Mouse (Mus musculus) heart, postnatal 14 days (tissue): ENCODE data around the gene Wipf3. TPM values are rescaled to one million over a fixed set of nuclear protein-coding genes. Genes with fewer than 3 reads are reported as not detected.

Experiments used
- DNase-seq, 2 experiments: peaks; one replicate each; pipeline ENCODE4 v3.0.0; 2021 to 2022
- intact Hi-C: fragments of 180-260 bp; cut with DNase I; formaldehyde crosslinking; loops from one replicate; pipeline ENCODE4 v1.15.1; 2025
- total RNA-seq, 2 experiments: library from RNA; stranded (reverse); gene quantifications; 2 replicates each; pipeline ENCODE4 v1.2.3; 2021

Wipf3 gene
- total RNA-seq, 2 experiments from 2014 or later, result 20.9 to 25.7 TPM

- intact Hi-C loops, result no loop called here
- DNase-seq, result no peak
These were observed 42.5 kb downstream of the Wipf3 start for GRCm38 (mm10) chr6:54471866-54472265.

- DNase-seq, result peak; percentile 41 to 68
- intact Hi-C loops, result no loop called here
These were observed 43.7 kb downstream of the Wipf3 start for GRCm38 (mm10) chr6:54472846-54473715.

DNA sequence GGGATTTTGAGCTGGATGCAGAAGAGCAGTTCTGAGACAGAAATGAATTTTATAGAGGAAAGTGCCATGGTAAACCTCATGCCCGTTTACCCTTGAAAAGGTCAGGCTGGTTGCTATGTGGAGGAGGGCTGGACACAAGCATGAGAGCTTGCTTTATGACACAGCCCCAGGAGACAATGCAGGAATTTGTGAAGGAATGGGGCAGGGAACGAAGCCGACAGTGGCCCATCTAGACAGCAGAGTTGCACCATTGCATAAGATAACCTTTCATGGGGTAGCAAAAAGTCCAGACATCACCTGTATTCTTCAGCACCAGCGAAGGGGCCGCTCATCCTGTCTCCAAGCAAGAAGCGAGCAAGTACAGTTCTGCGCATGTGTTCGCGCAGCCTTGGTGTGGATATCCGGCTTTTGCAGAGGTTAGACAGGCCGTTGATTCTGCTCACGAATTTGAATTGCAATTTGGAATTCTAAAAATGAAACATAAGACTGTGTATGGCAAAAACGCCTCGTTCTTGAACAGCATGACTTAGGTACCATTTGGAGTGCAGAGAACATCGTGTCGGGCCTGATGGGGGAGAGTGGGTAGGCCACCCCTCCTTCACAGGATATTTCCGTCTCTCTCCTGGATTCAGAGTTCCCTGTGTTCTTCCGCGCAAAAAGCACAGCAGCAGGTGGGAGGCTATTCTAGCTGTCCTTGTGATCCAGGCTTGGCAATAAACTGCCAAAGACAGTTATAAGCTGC, 46.7 kb downstream of the Wipf3 start:
- intact Hi-C loops, result no loop called here
- DNase-seq, result no peak

- intact Hi-C loops, result loop anchor here (1.0 kb wide), 1 partner anchor 85 kb away; no protein-coding TSS in a partner anchor
- peak in 1 of 2 experiments; percentile 34 for DNase-seq
These were observed 49.4 kb downstream of the Wipf3 start for GRCm38 (mm10) chr6:54478646-54479324.

DNA sequence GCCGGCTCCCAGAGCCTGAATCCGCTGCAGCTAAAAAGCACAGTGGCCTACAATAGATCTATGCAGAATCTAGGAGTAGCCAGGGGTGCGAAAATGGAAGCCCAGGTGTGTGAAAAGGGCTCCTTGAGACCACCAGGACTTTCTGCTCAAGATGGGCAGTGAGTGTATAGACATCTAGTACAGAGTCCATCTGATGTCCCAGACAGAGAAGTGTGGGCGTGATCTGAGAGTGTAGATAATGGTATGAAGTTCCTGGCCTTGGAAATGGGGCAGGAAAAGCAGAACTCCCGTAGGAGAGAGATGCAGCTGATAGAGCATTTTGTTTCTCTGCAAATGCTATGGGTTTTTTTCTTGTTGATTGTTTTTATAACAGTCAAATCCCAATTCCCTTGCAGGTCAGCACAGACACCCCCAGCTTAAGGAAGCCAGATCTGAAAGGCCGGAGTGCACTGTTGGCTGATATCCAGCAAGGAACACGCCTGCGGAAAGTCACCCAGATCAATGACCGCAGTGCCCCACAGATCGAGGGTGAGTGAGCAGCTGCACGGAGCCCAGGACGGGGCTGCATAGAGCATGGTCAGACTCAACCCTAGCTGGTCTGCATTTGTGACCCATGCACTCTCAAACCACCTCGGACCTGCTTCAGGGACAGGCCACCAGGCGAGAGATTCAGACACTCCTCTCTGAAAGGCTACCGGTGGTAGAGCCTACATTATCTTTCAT, 52.1 kb downstream of the Wipf3 start:
- DNase-seq, result no peak
- intact Hi-C loops, result no loop called here

DNA sequence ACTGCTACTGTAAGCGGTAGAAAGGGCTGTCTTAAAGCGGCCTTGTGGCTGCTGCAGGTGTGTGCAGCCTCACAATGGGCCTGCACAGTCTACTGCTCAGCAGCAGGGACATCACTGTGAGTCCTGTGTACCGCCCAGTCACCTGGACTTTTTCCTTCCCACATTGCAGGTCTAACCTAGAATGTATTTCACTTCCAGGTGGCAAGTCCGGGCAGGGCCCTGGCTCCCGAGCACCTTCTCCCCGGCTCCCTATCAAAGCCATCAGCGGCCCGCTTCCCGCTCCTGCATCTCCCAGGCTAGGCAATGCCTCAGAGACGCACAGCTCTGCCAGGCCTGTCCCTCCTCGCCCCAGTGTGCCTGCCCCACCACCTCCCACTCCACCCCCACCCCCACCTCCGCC, 55.6 kb downstream of the Wipf3 start:
- intact Hi-C loops, result no loop called here
- no peak for DNase-seq

DNA sequence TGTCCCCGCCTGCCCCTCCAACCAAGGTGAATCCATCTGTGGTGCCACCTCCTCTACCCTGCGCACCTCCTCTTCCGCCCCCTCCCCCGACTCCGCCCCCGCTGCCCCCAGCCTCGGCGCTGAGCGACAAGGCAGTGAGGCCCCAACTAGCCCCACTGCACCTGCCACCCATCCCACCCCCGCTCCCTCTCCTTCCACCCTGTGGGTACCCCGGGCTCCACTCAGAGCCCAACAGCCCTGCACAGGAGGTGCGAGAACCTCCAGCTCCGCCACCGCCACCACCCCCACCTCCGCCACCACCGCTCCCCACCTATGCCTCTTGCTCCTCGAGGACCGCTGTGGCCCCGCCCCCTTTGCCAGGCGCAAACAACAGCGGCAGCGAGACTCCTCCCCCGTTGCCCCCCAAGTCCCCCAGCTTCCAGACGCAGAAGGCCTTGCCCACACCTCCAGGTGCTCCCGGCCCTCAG, 56.1 kb downstream of the Wipf3 start:
- intact Hi-C loops, result no loop called here

DNA sequence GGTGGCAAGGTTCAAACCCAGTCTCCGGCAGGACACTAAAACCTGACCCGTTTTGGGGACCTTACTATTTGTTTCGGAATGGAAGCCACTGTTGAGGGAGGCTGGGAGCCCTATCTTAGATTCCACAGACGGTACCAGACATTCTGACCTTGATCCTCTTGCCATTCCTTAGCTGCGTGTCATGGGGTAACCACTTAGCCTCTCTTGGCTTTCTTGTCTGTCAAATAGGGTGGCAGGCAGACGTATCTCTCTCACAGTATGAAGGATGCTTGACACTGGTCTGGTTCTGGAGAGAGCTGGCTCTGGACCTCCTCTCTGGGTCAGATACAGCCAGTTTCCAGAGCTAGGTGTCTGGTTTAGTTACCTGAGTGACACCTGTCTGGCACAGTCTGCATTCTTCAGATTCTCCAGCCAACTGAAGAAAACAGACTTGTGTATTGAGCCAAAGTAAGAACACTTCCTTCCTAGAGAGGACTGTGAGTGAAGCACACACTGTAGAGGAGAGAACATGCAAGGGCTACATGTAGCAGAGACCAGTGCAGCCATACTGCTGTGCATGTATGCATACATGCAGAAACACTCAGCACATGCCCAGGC, 56.7 kb downstream of the Wipf3 start:
- intact Hi-C loops, result no loop called here
- no peak for DNase-seq

More for the DNA sequence above, 56.1 kb downstream of the Wipf3 start:
- no peak for DNase-seq

DNA sequence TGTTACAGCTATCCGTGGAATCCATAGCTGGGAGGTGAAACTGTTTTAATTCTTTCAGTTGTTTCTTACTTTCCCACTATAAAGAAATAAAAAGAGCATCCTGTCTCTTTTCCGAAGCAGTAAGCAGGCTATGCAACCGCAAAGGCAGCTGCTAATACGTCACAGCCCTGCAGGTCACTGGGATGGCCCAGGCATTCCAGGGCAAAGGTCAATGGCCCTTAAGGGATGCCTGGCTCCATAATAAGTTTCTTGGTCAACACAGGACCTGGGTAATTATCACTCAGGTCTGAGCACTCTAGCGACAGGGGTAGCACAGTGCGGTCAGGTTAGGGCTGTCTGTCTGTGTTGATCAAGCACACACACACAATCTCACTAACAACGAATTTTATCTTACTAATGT, 61.7 kb downstream of the Wipf3 start:
- no peak for DNase-seq
- intact Hi-C loops, result loop anchor here (10.0 kb wide), 1 partner anchor 216 kb away; no protein-coding TSS in a partner anchor

DNA sequence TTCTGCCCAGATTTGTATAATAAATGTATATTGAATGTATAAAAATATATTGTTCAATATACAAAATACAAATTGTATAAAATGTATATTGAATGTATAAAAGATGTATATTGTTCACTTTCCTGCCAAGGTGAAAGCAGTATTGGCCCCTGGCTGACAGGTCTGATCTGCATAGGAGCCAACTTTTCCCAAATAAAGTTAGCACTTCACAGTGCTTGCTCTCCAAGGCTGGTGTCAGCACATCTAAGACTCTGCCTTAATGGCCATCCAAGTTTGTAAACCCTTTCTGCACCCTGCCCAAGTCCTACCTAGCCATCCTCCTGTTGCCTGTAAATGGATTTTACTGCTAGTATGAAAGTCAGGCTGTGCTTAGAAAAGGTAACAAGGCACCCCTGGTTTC, 64.7 kb downstream of the Wipf3 start:
- DNase-seq, result no peak
- intact Hi-C loops, result loop anchor here (10.0 kb wide), 1 partner anchor 219 kb away; no protein-coding TSS in a partner anchor

DNA sequence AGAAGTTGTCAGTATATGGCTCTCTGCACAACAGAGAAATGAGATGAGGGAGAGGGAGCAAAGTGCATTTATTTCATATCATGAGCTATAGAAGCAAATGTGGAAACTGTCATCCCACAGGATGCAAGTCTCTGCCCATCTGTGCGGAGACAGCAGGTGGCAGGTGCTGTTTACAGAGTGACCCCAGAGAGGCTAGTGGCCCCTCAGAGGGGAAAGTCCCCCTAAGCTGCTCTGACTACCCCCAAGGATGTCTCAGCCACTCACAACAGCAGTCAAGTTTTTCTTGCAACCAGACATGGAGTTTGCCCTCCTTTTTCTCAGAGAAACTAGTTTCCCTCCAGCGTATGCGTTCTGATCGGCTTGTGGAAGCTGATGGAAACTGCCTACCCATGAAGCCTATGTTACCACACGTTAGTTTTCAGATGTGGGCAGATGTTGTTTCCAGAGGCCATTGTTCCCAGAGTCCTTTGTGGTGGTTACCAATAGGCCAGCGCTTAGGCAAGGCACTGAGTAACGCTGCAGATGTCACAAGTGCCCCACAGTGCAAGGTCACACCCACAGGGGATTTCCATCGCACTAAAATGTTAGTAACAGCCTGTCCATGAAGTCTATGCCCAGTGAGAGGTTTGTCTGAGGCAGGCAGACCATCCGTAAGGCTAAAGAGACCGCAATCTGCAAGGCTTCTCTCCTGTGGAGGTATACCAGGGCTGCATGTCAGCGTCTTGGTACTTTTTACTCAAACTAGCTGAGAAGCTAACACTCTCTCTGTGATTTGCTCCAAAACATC, 65.4 kb downstream of the Wipf3 start:
- no peak for DNase-seq
- intact Hi-C loops, result loop anchor here (10.0 kb wide), 1 partner anchor 220 kb away; no protein-coding TSS in a partner anchor

GRCm38 (mm10) chr6:54496214-54496613, 66.8 kb downstream of the Wipf3 start:
- intact Hi-C loops, result loop anchor here (10.0 kb wide), 1 partner anchor 221 kb away; no protein-coding TSS in a partner anchor
- DNase-seq, result no peak

DNA sequence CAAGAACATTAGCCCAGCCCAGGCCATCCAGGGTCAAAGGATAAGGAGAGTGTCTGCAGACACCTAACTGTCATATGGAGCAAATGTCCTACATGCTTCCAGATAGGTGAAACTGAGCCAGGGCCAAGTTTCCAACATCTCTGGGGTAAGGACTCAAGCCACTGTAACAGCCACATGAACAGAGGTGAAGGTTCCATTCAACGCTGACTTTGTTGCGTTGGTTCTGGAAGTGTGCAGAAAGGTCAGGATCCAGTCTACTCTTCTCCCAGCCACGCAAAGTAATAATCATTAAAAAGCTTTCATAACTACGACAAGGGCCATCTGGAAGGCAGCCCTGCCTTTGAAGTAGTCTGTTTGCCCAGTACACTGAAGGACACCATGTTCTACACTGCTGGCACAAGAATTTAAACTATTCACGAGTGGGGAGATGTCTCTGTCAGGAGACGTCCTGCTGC, 73.3 kb downstream of the Wipf3 start:
- intact Hi-C loops, result no loop called here
- DNase-seq, result peak; percentile 17 to 39

GRCm38 (mm10) chr6:54506318-54506717, 76.9 kb downstream of the Wipf3 start:
- intact Hi-C loops, result no loop called here
- no peak for DNase-seq

DNA sequence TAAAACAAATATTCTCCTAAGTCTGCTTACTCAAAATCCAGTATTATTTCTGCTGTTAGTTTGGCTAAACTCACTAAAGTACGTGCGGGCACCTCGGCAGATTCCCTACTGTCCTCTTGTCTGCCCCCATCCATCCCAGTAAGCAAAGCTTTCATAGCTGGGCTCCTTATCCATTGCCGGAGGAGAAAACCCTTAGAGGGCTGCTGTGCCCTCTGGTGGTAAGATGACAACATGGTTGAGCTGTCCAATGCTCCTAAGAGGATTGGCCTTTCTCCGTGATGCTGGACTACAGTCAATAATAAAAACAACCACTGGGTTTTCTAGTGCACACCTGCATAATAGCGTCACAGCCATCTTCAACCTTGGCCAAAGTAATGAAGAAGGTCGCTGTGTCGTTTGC, 77.6 kb downstream of the Wipf3 start:
- DNase-seq, result peak; percentile 52 to 73
- intact Hi-C loops, result loop anchor here (1.0 kb wide), 1 partner anchor 116 kb away; no protein-coding TSS in a partner anchor

- DNase-seq, result no peak
- intact Hi-C loops, result loop anchor here (1.0 kb wide), 1 partner anchor 117 kb away; no protein-coding TSS in a partner anchor
These were observed 78.4 kb downstream of the Wipf3 start for GRCm38 (mm10) chr6:54507808-54508207.

DNA sequence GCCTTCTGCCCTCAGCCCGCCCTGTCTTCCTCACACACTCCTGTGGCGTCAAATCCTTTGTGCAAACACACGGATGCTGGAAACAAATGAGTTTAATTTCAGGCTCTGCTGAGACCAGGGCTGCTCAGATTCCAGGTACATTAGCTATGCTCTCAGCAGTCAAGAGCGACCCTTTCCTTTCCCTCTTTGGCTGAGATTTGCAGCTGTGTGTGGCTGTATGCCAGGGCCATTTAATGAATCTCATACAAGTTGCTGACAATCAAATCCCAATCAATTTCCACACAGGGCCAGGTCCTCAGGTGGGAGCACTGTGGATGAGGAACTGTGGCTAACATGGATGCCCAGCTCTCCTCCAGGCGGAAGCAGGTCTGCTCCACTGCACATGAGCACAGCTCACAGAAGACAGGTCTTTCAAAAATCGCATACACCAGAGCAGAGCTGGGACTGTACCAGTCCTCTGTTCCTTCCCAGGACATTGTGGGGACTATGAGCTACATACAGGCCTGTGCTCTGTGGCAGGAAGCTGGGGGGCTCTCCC, 78.9 kb downstream of the Wipf3 start:
- intact Hi-C loops, result no loop called here
- DNase-seq, result no peak

DNA sequence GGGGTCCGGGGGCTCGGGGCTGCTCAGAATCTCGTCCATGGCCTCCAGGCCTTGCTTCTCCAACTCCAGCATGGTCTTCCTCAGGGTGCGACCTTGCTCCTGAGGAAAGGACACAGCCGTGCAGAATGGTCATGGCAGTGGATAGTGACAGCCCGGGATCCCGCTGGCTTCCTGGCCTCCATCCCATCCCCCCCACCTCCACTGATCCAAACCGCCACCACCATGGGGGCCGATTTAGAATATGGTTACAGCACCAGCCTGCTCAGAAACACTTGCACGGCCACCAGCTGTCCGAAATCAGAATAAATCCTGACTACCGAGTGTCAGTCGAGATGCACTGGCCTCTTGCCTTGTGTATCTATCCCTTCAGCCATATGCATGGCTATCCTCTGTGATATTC, 79.9 kb downstream of the Wipf3 start:
- no peak for DNase-seq
- intact Hi-C loops, result no loop called here
